29 mouse cellular contexts compared by ENCODE assay signal in the genomic region with DNA sequence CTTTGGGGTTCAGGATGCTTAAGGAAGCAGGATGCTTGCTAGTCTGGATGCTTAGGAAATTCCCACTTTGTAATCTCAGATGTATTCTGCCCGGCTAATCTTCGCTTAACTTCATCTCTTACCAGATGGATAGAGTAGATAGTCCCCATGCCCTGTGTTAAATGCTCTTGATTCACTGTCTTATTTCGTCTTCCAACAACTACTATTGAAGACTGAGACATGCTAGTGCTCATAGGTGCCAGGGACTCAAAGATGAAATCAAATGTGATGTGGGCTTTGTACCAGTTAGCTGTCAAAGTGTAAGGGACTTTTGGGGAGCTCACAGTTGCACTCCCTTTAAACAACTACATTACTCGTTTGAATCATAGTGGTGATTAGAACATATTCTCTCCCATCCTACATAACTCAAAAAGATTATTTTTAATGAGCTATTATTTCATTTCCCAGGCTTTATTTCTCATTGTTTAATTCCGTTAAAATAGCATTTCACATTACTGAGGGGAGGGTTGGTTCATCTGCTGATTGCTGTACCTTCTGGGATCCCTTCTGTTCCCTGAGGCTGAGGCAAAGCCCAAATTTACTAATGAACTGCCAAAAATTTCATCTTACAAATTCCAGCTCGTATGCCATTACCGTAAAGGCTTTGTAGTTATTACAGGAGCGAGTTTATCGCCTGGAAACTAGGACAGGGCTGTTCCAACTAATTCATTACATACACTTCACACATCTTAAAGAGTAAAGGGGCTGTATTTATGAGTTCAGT.
A peak's percentile ranks its signal among the peaks of the same experiment; 100 is the strongest.
DNase-seq lines count a peak whose midpoint lies in the region; ATAC-seq and TF ChIP-seq lines count a peak whose summit lies in the region.
"Had no signal": no experiment of that assay in that cellular context is flagged by ENCODE, and none has a peak within 500 bp of the region (broad histone marks: within the 10 kb centered on the region; RNA-seq: fewer than 3 reads in every experiment).

No protein-coding gene starts in this region.

- 62% methylated on average over 9 of the region's 9 CpGs for WGBS in forebrain, embryonic 15.5 days
- WGBS in forebrain, embryonic 12.5 days = 91% methylated on average over 9 of the region's 9 CpGs

- peak overlapping the region; percentile 75 for H3K27ac ChIP-seq in forebrain, embryonic 15.5 days (replicated peaks)
- no peak overlapping the region for H3K27ac ChIP-seq in forebrain, embryonic 12.5 days
- H3K27ac ChIP-seq: embryonic facial prominence, embryonic 12.5 days; heart, embryonic 13.5 days; kidney, postnatal 0 days; left cerebral cortex, adult 2 months; limb, embryonic 15.5 days; liver, embryonic 13.5 days; macrophage; neural tube, embryonic 15.5 days; stomach, postnatal 0 days had no signal

- DNase-seq in brain, embryonic 14.5 days (ENCODE audit: low read depth) = peak; percentile 79
- DNase-seq in layer of hippocampus, adult 11-12 months (ENCODE audit: low spot score) = peak; percentile 57
- DNase-seq in layer of hippocampus, adult 9-11 months = peak; percentile 74
- no peak for DNase-seq in left cerebral cortex, postnatal 10 days (ENCODE audit: extremely low spot score in 1 of 2, low spot score in 2 of 2)
- DNase-seq in right cerebral cortex, postnatal 10 days (ENCODE audit: low spot score in 2 of 2) = no peak
- no peak for DNase-seq in testis, postnatal 14 days (ENCODE audit: low spot score)
- DNase-seq: adrenal gland, postnatal 25 days; cerebellum, adult 9-11 months; embryo, embryonic 11 days; gastrocnemius, postnatal 10 days; heart, postnatal 10 days; kidney, adult 8-10 months; kidney, postnatal 4 days; liver, embryonic 13.5 days; lung, adult 2 months; lung, postnatal 10 days; midbrain, embryonic 14.5 days; thymus, postnatal 4 days had no signal

- no peak for TF ChIP-seq POLR2A in brain, embryonic 14.5 days (IDR thresholded peaks at IDR 0.05; ENCODE audit: borderline replicate concordance, extremely low read depth, insufficient read depth, insufficient read length, poor library complexity, severe bottlenecking)

- no peaks in the 10 kb centered on the region for H3K27me3 ChIP-seq in forebrain, embryonic 15.5 days
- H3K27me3 ChIP-seq in forebrain, embryonic 12.5 days = no peaks in the 10 kb centered on the region
- H3K27me3 ChIP-seq: embryonic facial prominence, embryonic 12.5 days; heart, embryonic 13.5 days; limb, embryonic 15.5 days; liver, embryonic 13.5 days; neural tube, embryonic 15.5 days had no signal

- no peak for TF ChIP-seq CTCF in brain, embryonic 14.5 days (IDR thresholded peaks at IDR 0.05; ENCODE audit: borderline replicate concordance, extremely low read depth, insufficient read depth, insufficient read length)

- no peak overlapping the region for H3K4me3 ChIP-seq in forebrain, embryonic 15.5 days
- H3K4me3 ChIP-seq in forebrain, embryonic 12.5 days (replicated peaks) = no peak overlapping the region
- H3K4me3 ChIP-seq: embryonic facial prominence, embryonic 12.5 days; heart, embryonic 13.5 days; left cerebral cortex, adult 2 months; limb, embryonic 15.5 days; liver, embryonic 13.5 days; neural tube, embryonic 15.5 days had no signal

- H3K4me1 ChIP-seq in forebrain, embryonic 15.5 days = 0 out of 2 replicates have a peak, but pooled peaks cover 7% of the 10 kb centered on the region
- no peaks in the 10 kb centered on the region for H3K4me1 ChIP-seq in forebrain, embryonic 12.5 days
- H3K4me1 ChIP-seq: embryonic facial prominence, embryonic 12.5 days; heart, embryonic 13.5 days; limb, embryonic 15.5 days; liver, embryonic 13.5 days; neural tube, embryonic 15.5 days had no signal

- no peaks in the 10 kb centered on the region for H3K9me3 ChIP-seq in forebrain, embryonic 15.5 days
- H3K9me3 ChIP-seq in forebrain, embryonic 12.5 days = no peaks in the 10 kb centered on the region
- H3K9me3 ChIP-seq: embryonic facial prominence, embryonic 12.5 days; heart, embryonic 13.5 days; limb, embryonic 15.5 days; liver, embryonic 13.5 days; neural tube, embryonic 15.5 days had no signal

- H3K4me2 ChIP-seq in forebrain, embryonic 15.5 days (replicated peaks) = no peak overlapping the region
- no peak overlapping the region for H3K4me2 ChIP-seq in forebrain, embryonic 12.5 days
- H3K4me2 ChIP-seq: embryonic facial prominence, embryonic 12.5 days; heart, embryonic 13.5 days; limb, embryonic 15.5 days; liver, embryonic 13.5 days; neural tube, embryonic 15.5 days had no signal

- H3K9ac ChIP-seq in forebrain, embryonic 15.5 days (replicated peaks) = no peak overlapping the region
- no peak overlapping the region for H3K9ac ChIP-seq in forebrain, embryonic 12.5 days
- H3K9ac ChIP-seq: embryonic facial prominence, embryonic 12.5 days; heart, embryonic 13.5 days; limb, embryonic 15.5 days; liver, embryonic 13.5 days; neural tube, embryonic 15.5 days had no signal

- intact Hi-C loops in left cerebral cortex, postnatal 10 days (cut with DNase I) = no loop called here

- H3K36me3 ChIP-seq in forebrain, embryonic 15.5 days = no peaks in the 10 kb centered on the region
- no peaks in the 10 kb centered on the region for H3K36me3 ChIP-seq in forebrain, embryonic 12.5 days (replicated peaks)
- H3K36me3 ChIP-seq: embryonic facial prominence, embryonic 12.5 days; heart, embryonic 13.5 days; limb, embryonic 15.5 days; liver, embryonic 13.5 days; neural tube, embryonic 15.5 days had no signal

- ATAC-seq in forebrain, embryonic 15.5 days (replicated peaks) = peak; percentile 84
- no peak for ATAC-seq in forebrain, embryonic 12.5 days (ENCODE audit: low FRiP score)
- ATAC-seq: intestine, embryonic 16.5 days had no signal

Comparison
In these comparisons a context has a peak if more than half of its experiments do, and no peak if none do; other contexts are left out.
1. DNase-seq: peak in brain, embryonic 14.5 days (single experiment), layer of hippocampus, adult 11-12 months (single experiment) and layer of hippocampus, adult 9-11 months (single experiment); none in left cerebral cortex, postnatal 10 days (0 of 2), right cerebral cortex, postnatal 10 days (0 of 2) and testis, postnatal 14 days (single experiment).